Mouse (Mus musculus): ENCODE results near the gene Esr1. TPM values are rescaled to one million over a fixed set of nuclear protein-coding genes. Genes with fewer than 3 reads are reported as not detected.

The Esr1 gene
- polyA plus RNA-seq, 1 experiment = 0.40 TPM

- Histone ChIP-seq H3K4me3 (ENCODE audit: insufficient read depth, poor library complexity, severe bottlenecking) (no peak overlapping the region), H3K79me3 (ENCODE audit: low read depth) (no peaks in the 10 kb centered on the region), H3K27me3 (ENCODE audit: control insufficient read depth, insufficient read depth, insufficient read length) (no peaks in the 10 kb centered on the region), H3ac (ENCODE audit: control insufficient read depth, insufficient read length, low read depth) (no peak overlapping the region), H3K79me2 (ENCODE audit: control insufficient read depth, insufficient read depth) (no peaks in the 10 kb centered on the region), H3K36me3 (ENCODE audit: control insufficient read depth, insufficient read depth) (no peaks in the 10 kb centered on the region)
- TF ChIP-seq USF1 (IDR thresholded peaks at IDR 0.05; ENCODE audit: low read depth) = no peak
- no peak for TF ChIP-seq MYOD1 (IDR thresholded peaks at IDR 0.05; ENCODE audit: control insufficient read depth, insufficient read length, low read depth)
- no peak for TF ChIP-seq MYOG (IDR thresholded peaks at IDR 0.05; ENCODE audit: control insufficient read depth, extremely low read depth, insufficient read length)
- no peak for TF ChIP-seq MAX (IDR thresholded peaks at IDR 0.05)
- TF ChIP-seq CTCF (IDR thresholded peaks at IDR 0.05; ENCODE audit: control insufficient read depth, insufficient read depth, insufficient read length) = no peak
- no peak for TF ChIP-seq FOSL1 (IDR thresholded peaks at IDR 0.05; ENCODE audit: insufficient read depth, low read length, poor library complexity, severe bottlenecking)
- TF ChIP-seq CEBPB (IDR thresholded peaks at IDR 0.05; ENCODE audit: low read depth) = no peak
Measured at GRCm38 (mm10) chr10:4626432-4626831, 15.0 kb downstream of the Esr1 start.

- H3ac ChIP-seq (ENCODE audit: control insufficient read depth, insufficient read length, low read depth) = no peak overlapping the region
- TF ChIP-seq CTCF (IDR thresholded peaks at IDR 0.05; ENCODE audit: control insufficient read depth, insufficient read depth, insufficient read length) (no peak), MYOD1 (IDR thresholded peaks at IDR 0.05; ENCODE audit: control insufficient read depth, insufficient read length, low read depth) (no peak), MAX (IDR thresholded peaks at IDR 0.05) (no peak), FOSL1 (IDR thresholded peaks at IDR 0.05; ENCODE audit: insufficient read depth, low read length, poor library complexity, severe bottlenecking) (no peak), CEBPB (IDR thresholded peaks at IDR 0.05; ENCODE audit: low read depth) (no peak), USF1 (IDR thresholded peaks at IDR 0.05; ENCODE audit: low read depth) (no peak), MYOG (IDR thresholded peaks at IDR 0.05; ENCODE audit: control insufficient read depth, extremely low read depth, insufficient read length) (no peak)
- H3K79me2 ChIP-seq (ENCODE audit: control insufficient read depth, insufficient read depth) = no peaks in the 10 kb centered on the region
- no peaks in the 10 kb centered on the region for H3K36me3 ChIP-seq (ENCODE audit: control insufficient read depth, insufficient read depth)
- H3K79me3 ChIP-seq (ENCODE audit: low read depth) = no peaks in the 10 kb centered on the region
- no peak overlapping the region for H3K4me3 ChIP-seq (ENCODE audit: insufficient read depth, poor library complexity, severe bottlenecking)
- no peaks in the 10 kb centered on the region for H3K27me3 ChIP-seq (ENCODE audit: control insufficient read depth, insufficient read depth, insufficient read length)
Measured at GRCm38 (mm10) chr10:4626996-4627395, 15.6 kb downstream of the Esr1 start.

GRCm38 (mm10) chr10:4627415-4627814 lies 16.0 kb downstream of the Esr1 start:
- H3K79me3 ChIP-seq (ENCODE audit: low read depth) = no peaks in the 10 kb centered on the region
- TF ChIP-seq MYOG (IDR thresholded peaks at IDR 0.05; ENCODE audit: control insufficient read depth, extremely low read depth, insufficient read length) (no peak), CEBPB (IDR thresholded peaks at IDR 0.05; ENCODE audit: low read depth) (no peak), MYOD1 (IDR thresholded peaks at IDR 0.05; ENCODE audit: control insufficient read depth, insufficient read length, low read depth) (no peak), CTCF (IDR thresholded peaks at IDR 0.05; ENCODE audit: control insufficient read depth, insufficient read depth, insufficient read length) (no peak), MAX (IDR thresholded peaks at IDR 0.05) (no peak), FOSL1 (IDR thresholded peaks at IDR 0.05; ENCODE audit: insufficient read depth, low read length, poor library complexity, severe bottlenecking) (no peak)
- no peak overlapping the region for H3K4me3 ChIP-seq (ENCODE audit: insufficient read depth, poor library complexity, severe bottlenecking)

GRCm38 (mm10) chr10:4629314-4629713 lies 17.9 kb downstream of the Esr1 start:
- Histone ChIP-seq H3K79me3 (ENCODE audit: low read depth) (no peaks in the 10 kb centered on the region), H3K27me3 (ENCODE audit: control insufficient read depth, insufficient read depth, insufficient read length) (no peaks in the 10 kb centered on the region), H3K79me2 (ENCODE audit: control insufficient read depth, insufficient read depth) (no peaks in the 10 kb centered on the region), H3ac (ENCODE audit: control insufficient read depth, insufficient read length, low read depth) (no peak overlapping the region), H3K36me3 (ENCODE audit: control insufficient read depth, insufficient read depth) (no peaks in the 10 kb centered on the region), H3K4me3 (ENCODE audit: insufficient read depth, poor library complexity, severe bottlenecking) (no peak overlapping the region)
- no peak for TF ChIP-seq MYOD1 (IDR thresholded peaks at IDR 0.05; ENCODE audit: control insufficient read depth, insufficient read length, low read depth)
- no peak for TF ChIP-seq CTCF (IDR thresholded peaks at IDR 0.05; ENCODE audit: control insufficient read depth, insufficient read depth, insufficient read length)
- TF ChIP-seq MAX (IDR thresholded peaks at IDR 0.05) = no peak
- no peak for TF ChIP-seq FOSL1 (IDR thresholded peaks at IDR 0.05; ENCODE audit: insufficient read depth, low read length, poor library complexity, severe bottlenecking)
- no peak for TF ChIP-seq USF1 (IDR thresholded peaks at IDR 0.05; ENCODE audit: low read depth)
- no peak for TF ChIP-seq MYOG (IDR thresholded peaks at IDR 0.05; ENCODE audit: control insufficient read depth, extremely low read depth, insufficient read length)
- no peak for TF ChIP-seq CEBPB (IDR thresholded peaks at IDR 0.05; ENCODE audit: low read depth)

More at GRCm38 (mm10) chr10:4627415-4627814, 16.0 kb downstream of the Esr1 start:
- Histone ChIP-seq H3K27me3 (ENCODE audit: control insufficient read depth, insufficient read depth, insufficient read length) (no peaks in the 10 kb centered on the region), H3K79me2 (ENCODE audit: control insufficient read depth, insufficient read depth) (no peaks in the 10 kb centered on the region), H3K36me3 (ENCODE audit: control insufficient read depth, insufficient read depth) (no peaks in the 10 kb centered on the region), H3ac (ENCODE audit: control insufficient read depth, insufficient read length, low read depth) (no peak overlapping the region)

GRCm38 (mm10) chr10:4632211-4632704 lies 20.9 kb downstream of the Esr1 start:
- Histone ChIP-seq H3ac (ENCODE audit: control insufficient read depth, insufficient read length, low read depth) (no peak overlapping the region), H3K79me2 (ENCODE audit: control insufficient read depth, insufficient read depth) (no peaks in the 10 kb centered on the region), H3K79me3 (ENCODE audit: low read depth) (no peaks in the 10 kb centered on the region), H3K36me3 (ENCODE audit: control insufficient read depth, insufficient read depth) (no peaks in the 10 kb centered on the region), H3K4me3 (ENCODE audit: insufficient read depth, poor library complexity, severe bottlenecking) (no peak overlapping the region), H3K27me3 (ENCODE audit: control insufficient read depth, insufficient read depth, insufficient read length) (no peaks in the 10 kb centered on the region)
- TF ChIP-seq MYOD1 (IDR thresholded peaks at IDR 0.05; ENCODE audit: control insufficient read depth, insufficient read length, low read depth) = no peak
- no peak for TF ChIP-seq CEBPB (IDR thresholded peaks at IDR 0.05; ENCODE audit: low read depth)
- TF ChIP-seq MAX (IDR thresholded peaks at IDR 0.05) = no peak
- TF ChIP-seq USF1 (IDR thresholded peaks at IDR 0.05; ENCODE audit: low read depth) = no peak
- TF ChIP-seq CTCF (IDR thresholded peaks at IDR 0.05; ENCODE audit: control insufficient read depth, insufficient read depth, insufficient read length) = no peak
- TF ChIP-seq MYOG (IDR thresholded peaks at IDR 0.05; ENCODE audit: control insufficient read depth, extremely low read depth, insufficient read length) = no peak
- TF ChIP-seq FOSL1 (IDR thresholded peaks at IDR 0.05; ENCODE audit: insufficient read depth, low read length, poor library complexity, severe bottlenecking) = no peak
